Mouse (Mus musculus): ENCODE data around the gene Aox1. TPM values are rescaled to one million over a fixed set of nuclear protein-coding genes. Genes with fewer than 3 reads are reported as not detected.

Gene Aox1
- total and polyA plus RNA-seq, 3 experiments, result 0.16 TPM; not detected in 2

DNA sequence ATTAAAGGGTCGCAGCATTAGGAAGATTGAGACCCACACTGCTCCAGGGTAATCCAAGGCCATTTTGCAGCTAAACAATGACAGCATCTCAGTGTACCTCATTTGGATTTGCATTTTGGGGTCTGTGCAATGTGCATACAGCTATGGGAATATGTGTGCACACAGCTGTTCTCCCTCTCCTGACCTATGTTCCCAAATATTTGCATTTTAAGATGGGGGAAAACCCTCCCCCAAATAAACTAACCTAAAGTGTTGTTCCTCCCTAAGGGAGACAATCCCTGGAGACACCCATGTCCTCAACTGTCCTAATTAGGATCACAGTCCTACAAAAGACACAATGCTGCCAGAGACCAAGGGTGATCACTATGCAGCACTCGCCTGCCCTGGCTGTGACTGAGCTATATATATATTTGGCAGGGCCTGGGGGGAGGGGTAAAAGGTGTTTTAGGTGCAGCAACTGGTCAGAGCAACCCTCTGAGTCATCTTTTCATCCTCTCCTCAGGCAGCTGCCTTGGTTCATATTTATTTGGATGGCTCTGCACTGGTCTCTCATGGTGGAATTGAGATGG, 62.3 kb downstream of the Aox1 start:
- Histone ChIP-seq H3K9me3 (replicated peaks) (no peaks in the 10 kb centered on the region), H3K4me3 (ENCODE audit: low read depth, low read length) (no peak overlapping the region), H3K27me3 (ENCODE audit: insufficient read depth, low read length) (peaks cover 4% of the 10 kb centered on the region; the same call in 1 of the 2 replicates), H3K4me1 (ENCODE audit: insufficient read depth, low read depth, low read length) (no peaks in the 10 kb centered on the region), H3K36me3 (replicated peaks) (no peaks in the 10 kb centered on the region)
- TF ChIP-seq POLR2AphosphoS5 (IDR thresholded peaks at IDR 0.05; ENCODE audit: insufficient replicate concordance, low read depth, low read length) (no peak), GATA1 (IDR thresholded peaks at IDR 0.05; ENCODE audit: borderline replicate concordance, low read length) (no peak), TAL1 (conservative IDR thresholded peaks at IDR 0.05; ENCODE audit: low read depth, low read length) (no peak), CTCF (IDR thresholded peaks at IDR 0.05; ENCODE audit: low read depth, low read length) (no peak), GATA2 (IDR thresholded peaks at IDR 0.05; ENCODE audit: borderline replicate concordance, low read depth, low read length) (no peak)
- ATAC-seq (ENCODE audit: extremely low read depth, insufficient number of reproducible peaks, low FRiP score, poor library complexity, severe bottlenecking), result no peak
- no peak for DNase-seq (ENCODE audit: low spot score)

DNA sequence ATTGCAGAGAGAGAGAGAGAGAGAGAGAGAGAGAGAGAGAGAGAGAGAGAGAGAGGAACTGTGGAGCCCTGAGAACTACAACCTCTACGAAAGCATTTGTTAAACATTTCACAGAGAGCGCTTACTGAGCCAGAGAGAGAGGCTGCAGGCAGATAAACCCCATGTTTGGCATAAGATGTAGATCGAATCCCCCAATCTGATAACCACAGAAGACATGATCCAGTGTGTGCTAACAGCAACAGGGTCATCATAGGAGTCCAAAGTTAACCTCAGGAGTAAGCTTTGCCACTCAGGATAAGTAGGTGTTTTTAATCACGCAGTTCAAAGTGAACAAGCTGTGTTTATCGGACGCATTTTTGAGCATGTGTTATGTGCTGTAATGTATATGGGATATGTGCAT, 67.6 kb downstream of the Aox1 start:
- DNase-seq (ENCODE audit: low spot score) (no peak), ATAC-seq (ENCODE audit: extremely low read depth, insufficient number of reproducible peaks, low FRiP score, poor library complexity, severe bottlenecking) (no peak)
- TF ChIP-seq TAL1 (conservative IDR thresholded peaks at IDR 0.05; ENCODE audit: low read depth, low read length), result no peak
- TF ChIP-seq CTCF (IDR thresholded peaks at IDR 0.05; ENCODE audit: low read depth, low read length), result no peak
- no peak for TF ChIP-seq GATA2 (IDR thresholded peaks at IDR 0.05; ENCODE audit: borderline replicate concordance, low read depth, low read length)
- TF ChIP-seq GATA1 (IDR thresholded peaks at IDR 0.05; ENCODE audit: borderline replicate concordance, low read length), result no peak
- TF ChIP-seq POLR2AphosphoS5 (IDR thresholded peaks at IDR 0.05; ENCODE audit: insufficient replicate concordance, low read depth, low read length), result no peak
- Histone ChIP-seq H3K36me3 (replicated peaks) (no peaks in the 10 kb centered on the region), H3K4me1 (ENCODE audit: insufficient read depth, low read depth, low read length) (no peaks in the 10 kb centered on the region), H3K9me3 (replicated peaks) (no peaks in the 10 kb centered on the region), H3K4me3 (ENCODE audit: low read depth, low read length) (no peak overlapping the region), H3K27me3 (ENCODE audit: insufficient read depth, low read length) (0 out of 2 replicates have a peak, but pooled peaks cover 2% of the 10 kb centered on the region)

DNA sequence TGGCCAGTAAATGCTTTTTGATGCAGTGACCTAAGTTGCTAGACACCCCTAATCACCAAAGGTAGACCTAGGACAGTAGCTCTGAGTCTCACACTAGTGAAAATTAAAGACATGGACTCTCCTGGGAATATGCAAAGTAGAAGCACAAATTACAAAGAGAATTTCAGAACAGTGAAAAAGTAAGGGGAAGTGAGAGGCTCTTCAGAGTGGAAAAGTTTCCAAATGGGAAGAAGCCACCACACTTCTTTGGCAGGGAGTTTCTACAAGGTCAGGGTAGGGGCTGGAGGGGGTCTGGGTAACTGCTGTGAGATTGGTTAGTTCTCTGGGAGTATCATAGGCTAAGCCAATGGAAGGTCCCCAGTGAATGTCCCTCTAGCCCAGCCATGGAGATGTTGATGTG, 69.4 kb downstream of the Aox1 start:
- ATAC-seq (ENCODE audit: extremely low read depth, insufficient number of reproducible peaks, low FRiP score, poor library complexity, severe bottlenecking) (no peak), DNase-seq (ENCODE audit: low spot score) (no peak)

DNA sequence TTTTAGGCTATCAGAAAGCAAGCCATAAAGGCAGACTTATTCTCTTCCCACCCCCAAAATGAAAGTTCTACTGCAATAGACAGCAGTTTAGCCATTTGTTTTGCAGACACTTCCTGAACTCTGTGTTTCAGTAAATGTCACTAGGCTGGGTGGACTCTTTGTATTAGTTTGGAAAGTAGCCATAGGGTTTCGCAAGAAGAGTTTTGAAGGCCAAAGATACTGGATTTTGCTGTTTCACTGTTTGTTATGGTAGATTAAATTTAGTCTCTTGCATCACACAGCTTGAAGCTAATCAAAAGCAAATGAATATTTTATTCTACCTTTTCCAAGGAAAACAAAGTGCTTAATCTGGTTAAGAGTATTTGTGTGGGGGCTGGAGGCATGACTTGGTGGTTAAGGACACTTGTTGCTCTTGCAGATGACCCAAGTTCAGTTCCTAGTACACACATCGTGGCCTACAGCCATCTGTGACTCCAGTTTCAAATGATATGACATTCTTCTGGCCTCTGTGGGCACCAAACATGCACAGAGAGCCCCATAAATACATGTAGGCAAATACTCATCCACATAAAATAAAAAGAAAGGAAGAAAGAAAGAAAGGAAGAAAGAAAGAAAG, 71.9 kb downstream of the Aox1 start:
- Histone ChIP-seq H3K4me1 (ENCODE audit: insufficient read depth, low read depth, low read length) (no peaks in the 10 kb centered on the region), H3K4me3 (ENCODE audit: low read depth, low read length) (no peak overlapping the region), H3K36me3 (replicated peaks) (no peaks in the 10 kb centered on the region), H3K27me3 (ENCODE audit: insufficient read depth, low read length) (no peaks in the 10 kb centered on the region), H3K9me3 (replicated peaks) (no peaks in the 10 kb centered on the region)
- DNase-seq (ENCODE audit: low spot score), result no peak
- no peak for TF ChIP-seq GATA2 (IDR thresholded peaks at IDR 0.05; ENCODE audit: borderline replicate concordance, low read depth, low read length)
- ATAC-seq (ENCODE audit: extremely low read depth, insufficient number of reproducible peaks, low FRiP score, poor library complexity, severe bottlenecking), result no peak

More for the DNA sequence above, 69.4 kb downstream of the Aox1 start:
- no peak for TF ChIP-seq CTCF (IDR thresholded peaks at IDR 0.05; ENCODE audit: low read depth, low read length)
- no peak for TF ChIP-seq GATA1 (IDR thresholded peaks at IDR 0.05; ENCODE audit: borderline replicate concordance, low read length)
- TF ChIP-seq POLR2AphosphoS5 (IDR thresholded peaks at IDR 0.05; ENCODE audit: insufficient replicate concordance, low read depth, low read length), result no peak
- Histone ChIP-seq H3K4me3 (ENCODE audit: low read depth, low read length) (no peak overlapping the region), H3K9me3 (replicated peaks) (no peaks in the 10 kb centered on the region), H3K27me3 (ENCODE audit: insufficient read depth, low read length) (no peaks in the 10 kb centered on the region), H3K4me1 (ENCODE audit: insufficient read depth, low read depth, low read length) (no peaks in the 10 kb centered on the region), H3K36me3 (replicated peaks) (no peaks in the 10 kb centered on the region)

DNA sequence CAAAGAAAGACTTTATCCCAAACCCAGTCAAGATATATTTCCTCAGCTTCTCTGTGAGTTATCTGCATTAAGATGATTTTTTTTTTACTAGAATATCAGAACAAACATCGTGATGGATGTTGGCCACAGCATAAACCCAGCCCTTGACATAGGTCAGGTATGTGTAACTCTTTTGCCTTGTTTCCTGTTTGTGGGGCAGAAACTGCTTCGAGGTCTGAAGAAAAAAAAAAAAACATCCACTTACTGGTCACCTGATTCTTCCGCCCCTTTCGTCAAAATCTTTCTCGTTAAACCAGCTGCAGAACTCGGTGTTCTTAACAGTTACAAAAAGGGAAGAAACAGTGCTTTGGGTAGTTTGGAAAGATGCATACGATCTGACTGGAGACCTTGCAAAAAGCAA, 72.8 kb downstream of the Aox1 start:
- no peaks in the 10 kb centered on the region for H3K4me1 ChIP-seq (ENCODE audit: insufficient read depth, low read depth, low read length)
- H3K27me3 ChIP-seq (ENCODE audit: insufficient read depth, low read length), result no peaks in the 10 kb centered on the region
- H3K4me3 ChIP-seq (ENCODE audit: low read depth, low read length), result no peak overlapping the region
- TF ChIP-seq POLR2AphosphoS5 (IDR thresholded peaks at IDR 0.05; ENCODE audit: insufficient replicate concordance, low read depth, low read length) (no peak), GATA2 (IDR thresholded peaks at IDR 0.05; ENCODE audit: borderline replicate concordance, low read depth, low read length) (no peak), TAL1 (conservative IDR thresholded peaks at IDR 0.05; ENCODE audit: low read depth, low read length) (no peak), GATA1 (IDR thresholded peaks at IDR 0.05; ENCODE audit: borderline replicate concordance, low read length) (no peak), CTCF (IDR thresholded peaks at IDR 0.05; ENCODE audit: low read depth, low read length) (no peak)
- ATAC-seq (ENCODE audit: extremely low read depth, insufficient number of reproducible peaks, low FRiP score, poor library complexity, severe bottlenecking) (no peak), DNase-seq (ENCODE audit: low spot score) (no peak)
- H3K36me3 ChIP-seq (replicated peaks), result no peaks in the 10 kb centered on the region
- H3K9me3 ChIP-seq (replicated peaks), result no peaks in the 10 kb centered on the region

DNA sequence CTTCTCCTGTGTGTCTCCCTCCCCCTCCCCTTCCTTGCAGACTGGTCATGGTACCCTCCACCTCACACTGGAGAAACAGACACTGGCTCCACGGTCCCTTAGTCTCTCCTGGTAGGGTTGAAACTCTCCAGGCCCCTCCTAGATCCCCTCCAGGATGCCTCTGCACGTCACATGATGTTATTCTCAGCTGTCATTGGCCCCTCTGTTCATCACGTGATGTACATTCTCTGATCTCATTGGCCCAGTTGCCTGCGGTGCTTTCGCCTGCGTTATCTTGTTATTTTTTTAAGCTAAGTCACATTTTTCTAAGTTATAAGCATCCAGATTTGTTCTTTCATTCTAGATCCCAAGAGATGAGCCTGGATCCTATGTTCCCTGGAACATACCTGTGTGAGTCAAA, 76.0 kb downstream of the Aox1 start:
- ATAC-seq (ENCODE audit: extremely low read depth, insufficient number of reproducible peaks, low FRiP score, poor library complexity, severe bottlenecking), result no peak
- no peaks in the 10 kb centered on the region for H3K36me3 ChIP-seq (replicated peaks)
- H3K27me3 ChIP-seq (ENCODE audit: insufficient read depth, low read length), result no peaks in the 10 kb centered on the region
- TF ChIP-seq TAL1 (conservative IDR thresholded peaks at IDR 0.05; ENCODE audit: low read depth, low read length), result no peak
- TF ChIP-seq CTCF (IDR thresholded peaks at IDR 0.05; ENCODE audit: low read depth, low read length), result no peak
- no peak for TF ChIP-seq POLR2AphosphoS5 (IDR thresholded peaks at IDR 0.05; ENCODE audit: insufficient replicate concordance, low read depth, low read length)
- no peak for TF ChIP-seq GATA1 (IDR thresholded peaks at IDR 0.05; ENCODE audit: borderline replicate concordance, low read length)
- no peak for TF ChIP-seq GATA2 (IDR thresholded peaks at IDR 0.05; ENCODE audit: borderline replicate concordance, low read depth, low read length)
- H3K4me3 ChIP-seq (ENCODE audit: low read depth, low read length), result no peak overlapping the region
- no peaks in the 10 kb centered on the region for H3K4me1 ChIP-seq (ENCODE audit: insufficient read depth, low read depth, low read length)
- DNase-seq (ENCODE audit: low spot score), result no peak
- H3K9me3 ChIP-seq (replicated peaks), result no peaks in the 10 kb centered on the region
